Mouse (Mus musculus): Measurements from ENCODE around the gene Krt35. TPM values are rescaled to one million over a fixed set of nuclear protein-coding genes. Genes with fewer than 3 reads are reported as not detected.

Gene Krt35
- polyA plus RNA-seq, 1 experiment from 2014 or later, result not detected

GRCm38 (mm10) chr11:100088378-100089025 lies 7.5 kb downstream of the Krt35 start:
- Histone ChIP-seq H3K9me3 (ENCODE audit: control insufficient read depth, low read length) (no peaks in the 10 kb centered on the region), H3K27ac (replicated peaks; ENCODE audit: low read depth, low read length) (no peak overlapping the region), H3K4me1 (ENCODE audit: control insufficient read depth, insufficient read depth, low read length) (no peaks in the 10 kb centered on the region), H3K9ac (ENCODE audit: low read length) (no peak overlapping the region), H3K36me3 (ENCODE audit: control insufficient read depth, insufficient read depth, low read length) (no peaks in the 10 kb centered on the region), H3K27me3 (ENCODE audit: control insufficient read depth, insufficient read depth, low read length) (no peaks in the 10 kb centered on the region), H3K4me3 (ENCODE audit: low read depth, low read length) (no peak overlapping the region), H3K4me2 (ENCODE audit: low read depth, severe bottlenecking) (no peak overlapping the region)
- ATAC-seq (ENCODE audit: insufficient number of reproducible peaks, low FRiP score, low TSS enrichment, low read depth), result no peak
- 68% methylated on average over 7 of the region's 7 CpGs for WGBS
- no peak for DNase-seq (ENCODE audit: low spot score)

DNA sequence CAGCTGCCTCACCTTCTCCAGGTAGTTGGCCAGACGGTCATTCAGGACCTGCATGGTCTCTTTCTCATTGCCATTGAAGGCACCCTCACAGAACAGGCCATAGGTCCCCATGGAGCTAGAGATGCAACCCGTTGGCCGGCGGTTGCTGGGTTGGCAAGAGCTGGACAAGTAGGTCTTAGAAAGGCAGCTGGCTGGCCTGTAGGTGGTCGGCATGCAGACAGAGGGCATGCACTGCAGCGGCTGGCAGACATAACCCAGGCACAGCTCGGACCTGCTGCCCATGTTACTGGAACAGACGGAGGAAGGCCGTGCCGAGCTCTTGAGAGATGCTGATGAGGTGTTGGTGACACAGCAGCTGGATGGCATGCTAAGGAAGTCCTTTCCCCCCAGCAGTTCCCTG lies 8.2 kb downstream of the Krt35 start, which contains the start of gene Krt32:
Gene Krt32 (minus strand): TSS at position 366 of the 400 bp plus-strand sequence.
- DNase-seq (ENCODE audit: low spot score), result no peak
- H3K36me3 ChIP-seq (ENCODE audit: control insufficient read depth, insufficient read depth, low read length), result no peaks in the 10 kb centered on the region
- WGBS, result 88% methylated on average over 10 of the region's 10 CpGs
- no peak within 1 kb of the TSS for H3K4me2 ChIP-seq (ENCODE audit: low read depth, severe bottlenecking)
- H3K4me3 ChIP-seq (ENCODE audit: low read depth, low read length), result no peak within 1 kb of the TSS
- H3K27me3 ChIP-seq (ENCODE audit: control insufficient read depth, insufficient read depth, low read length), result no peaks in the 10 kb centered on the region
- ATAC-seq (ENCODE audit: insufficient number of reproducible peaks, low FRiP score, low TSS enrichment, low read depth), result no peak
- no peak within 1 kb of the TSS for H3K9ac ChIP-seq (ENCODE audit: low read length)
- H3K4me1 ChIP-seq (ENCODE audit: control insufficient read depth, insufficient read depth, low read length), result no peaks in the 10 kb centered on the region
- no peaks in the 10 kb centered on the region for H3K9me3 ChIP-seq (ENCODE audit: control insufficient read depth, low read length)
- H3K27ac ChIP-seq (replicated peaks; ENCODE audit: low read depth, low read length), result no peak within 1 kb of the TSS

GRCm38 (mm10) chr11:100073873-100074272 lies 22.2 kb downstream of the Krt35 start:
- Histone ChIP-seq H3K9ac (ENCODE audit: low read length) (no peak overlapping the region), H3K27ac (replicated peaks; ENCODE audit: low read depth, low read length) (no peak overlapping the region), H3K36me3 (ENCODE audit: control insufficient read depth, insufficient read depth, low read length) (no peaks in the 10 kb centered on the region), H3K4me3 (ENCODE audit: low read depth, low read length) (no peak overlapping the region), H3K4me2 (ENCODE audit: low read depth, severe bottlenecking) (no peak overlapping the region), H3K9me3 (ENCODE audit: control insufficient read depth, low read length) (no peaks in the 10 kb centered on the region), H3K27me3 (ENCODE audit: control insufficient read depth, insufficient read depth, low read length) (no peaks in the 10 kb centered on the region), H3K4me1 (ENCODE audit: control insufficient read depth, insufficient read depth, low read length) (no peaks in the 10 kb centered on the region)
- WGBS, result 65% methylated on average over 1 of the region's 1 CpGs
- ATAC-seq (ENCODE audit: insufficient number of reproducible peaks, low FRiP score, low TSS enrichment, low read depth) (no peak), DNase-seq (ENCODE audit: low spot score) (no peak)

- Histone ChIP-seq H3K4me2 (ENCODE audit: low read depth, severe bottlenecking) (no peak overlapping the region), H3K36me3 (ENCODE audit: control insufficient read depth, insufficient read depth, low read length) (no peaks in the 10 kb centered on the region)
- ATAC-seq (ENCODE audit: insufficient number of reproducible peaks, low FRiP score, low TSS enrichment, low read depth), result no peak
Observed at GRCm38 (mm10) chr11:100067293-100068036, 28.6 kb downstream of the Krt35 start.

DNA sequence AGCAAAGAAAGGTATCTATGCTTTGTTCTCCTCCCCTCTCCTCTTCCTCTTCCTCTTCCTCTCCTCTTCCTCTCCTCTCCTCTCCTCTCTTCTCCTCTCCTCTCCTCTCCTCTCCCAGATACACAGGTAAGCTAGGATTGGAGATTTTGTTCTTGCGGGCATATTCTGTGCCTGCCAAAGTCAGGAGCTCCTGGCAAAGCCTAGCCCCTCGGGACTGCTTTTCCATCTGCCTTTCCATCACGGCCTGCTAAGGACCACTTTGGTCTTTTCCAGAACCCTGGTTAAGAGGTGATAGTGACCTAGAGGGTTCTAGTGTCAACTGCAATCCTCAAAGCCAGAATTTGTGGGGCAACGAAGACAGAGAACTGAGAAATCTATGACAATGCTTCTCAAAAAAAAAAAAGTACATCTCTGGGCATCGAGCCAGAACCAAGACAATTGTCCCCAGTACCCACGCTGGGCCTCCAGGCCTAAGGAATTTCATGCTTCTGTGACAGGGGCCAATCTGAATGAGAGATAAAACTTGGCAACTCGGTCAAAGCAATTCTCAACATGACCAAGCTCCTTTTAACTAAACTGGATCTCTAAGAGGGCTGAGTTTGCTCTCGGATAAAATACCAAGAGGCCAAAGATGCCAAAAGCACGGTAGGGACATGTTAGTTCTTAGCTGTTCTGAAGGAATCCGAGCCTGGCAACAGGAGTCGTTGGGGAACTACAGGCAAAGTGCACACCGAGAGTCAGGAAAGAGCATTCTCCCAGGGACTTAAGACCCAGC lies 29.6 kb downstream of the Krt35 start:
- Histone ChIP-seq H3K9me3 (ENCODE audit: control insufficient read depth, low read length) (no peaks in the 10 kb centered on the region), H3K27ac (replicated peaks; ENCODE audit: low read depth, low read length) (no peak overlapping the region), H3K9ac (ENCODE audit: low read length) (no peak overlapping the region), H3K4me1 (ENCODE audit: control insufficient read depth, insufficient read depth, low read length) (no peaks in the 10 kb centered on the region), H3K36me3 (ENCODE audit: control insufficient read depth, insufficient read depth, low read length) (no peaks in the 10 kb centered on the region), H3K4me2 (ENCODE audit: low read depth, severe bottlenecking) (no peak overlapping the region), H3K27me3 (ENCODE audit: control insufficient read depth, insufficient read depth, low read length) (no peaks in the 10 kb centered on the region), H3K4me3 (ENCODE audit: low read depth, low read length) (no peak overlapping the region)
- ATAC-seq (ENCODE audit: insufficient number of reproducible peaks, low FRiP score, low TSS enrichment, low read depth) (no peak), DNase-seq (ENCODE audit: low spot score) (no peak)
- 90% methylated on average over 12 of the region's 12 CpGs for WGBS

More at GRCm38 (mm10) chr11:100067293-100068036, 28.6 kb downstream of the Krt35 start:
- Histone ChIP-seq H3K4me1 (ENCODE audit: control insufficient read depth, insufficient read depth, low read length) (no peaks in the 10 kb centered on the region), H3K4me3 (ENCODE audit: low read depth, low read length) (no peak overlapping the region), H3K27me3 (ENCODE audit: control insufficient read depth, insufficient read depth, low read length) (no peaks in the 10 kb centered on the region), H3K9me3 (ENCODE audit: control insufficient read depth, low read length) (no peaks in the 10 kb centered on the region), H3K9ac (ENCODE audit: low read length) (no peak overlapping the region), H3K27ac (replicated peaks; ENCODE audit: low read depth, low read length) (no peak overlapping the region)
- WGBS, result 87% methylated on average over 17 of the region's 17 CpGs
- no peak for DNase-seq (ENCODE audit: low spot score)

DNA sequence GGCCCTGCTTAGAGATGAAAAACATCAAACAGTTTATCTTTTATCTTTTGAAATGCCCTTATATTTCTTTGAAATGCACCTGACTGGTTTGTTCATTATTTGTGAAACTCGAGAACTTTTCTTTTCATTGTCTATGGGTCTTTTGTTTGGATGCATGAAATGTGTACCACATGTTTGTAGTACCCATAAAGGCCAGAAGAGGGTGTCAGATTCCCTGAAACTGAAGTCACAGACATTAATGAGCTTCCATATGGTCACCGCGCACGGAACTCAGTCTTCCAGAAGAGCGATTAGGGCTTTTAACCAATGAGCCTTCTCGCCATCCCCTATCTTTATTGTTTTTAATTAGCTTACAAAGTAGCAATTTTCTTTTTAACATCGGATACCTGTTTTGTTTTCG lies 37.2 kb downstream of the Krt35 start:
- DNase-seq (ENCODE audit: low spot score) (no peak), ATAC-seq (ENCODE audit: insufficient number of reproducible peaks, low FRiP score, low TSS enrichment, low read depth) (no peak)
- H3K36me3 ChIP-seq (ENCODE audit: control insufficient read depth, insufficient read depth, low read length), result no peaks in the 10 kb centered on the region
- 75% methylated on average over 8 of the region's 8 CpGs for WGBS
- no peaks in the 10 kb centered on the region for H3K4me1 ChIP-seq (ENCODE audit: control insufficient read depth, insufficient read depth, low read length)
- H3K4me3 ChIP-seq (ENCODE audit: low read depth, low read length), result no peak overlapping the region
- H3K9ac ChIP-seq (ENCODE audit: low read length), result no peak overlapping the region
- H3K9me3 ChIP-seq (ENCODE audit: control insufficient read depth, low read length), result no peaks in the 10 kb centered on the region
- H3K4me2 ChIP-seq (ENCODE audit: low read depth, severe bottlenecking), result no peak overlapping the region
- no peaks in the 10 kb centered on the region for H3K27me3 ChIP-seq (ENCODE audit: control insufficient read depth, insufficient read depth, low read length)
- H3K27ac ChIP-seq (replicated peaks; ENCODE audit: low read depth, low read length), result no peak overlapping the region

DNA sequence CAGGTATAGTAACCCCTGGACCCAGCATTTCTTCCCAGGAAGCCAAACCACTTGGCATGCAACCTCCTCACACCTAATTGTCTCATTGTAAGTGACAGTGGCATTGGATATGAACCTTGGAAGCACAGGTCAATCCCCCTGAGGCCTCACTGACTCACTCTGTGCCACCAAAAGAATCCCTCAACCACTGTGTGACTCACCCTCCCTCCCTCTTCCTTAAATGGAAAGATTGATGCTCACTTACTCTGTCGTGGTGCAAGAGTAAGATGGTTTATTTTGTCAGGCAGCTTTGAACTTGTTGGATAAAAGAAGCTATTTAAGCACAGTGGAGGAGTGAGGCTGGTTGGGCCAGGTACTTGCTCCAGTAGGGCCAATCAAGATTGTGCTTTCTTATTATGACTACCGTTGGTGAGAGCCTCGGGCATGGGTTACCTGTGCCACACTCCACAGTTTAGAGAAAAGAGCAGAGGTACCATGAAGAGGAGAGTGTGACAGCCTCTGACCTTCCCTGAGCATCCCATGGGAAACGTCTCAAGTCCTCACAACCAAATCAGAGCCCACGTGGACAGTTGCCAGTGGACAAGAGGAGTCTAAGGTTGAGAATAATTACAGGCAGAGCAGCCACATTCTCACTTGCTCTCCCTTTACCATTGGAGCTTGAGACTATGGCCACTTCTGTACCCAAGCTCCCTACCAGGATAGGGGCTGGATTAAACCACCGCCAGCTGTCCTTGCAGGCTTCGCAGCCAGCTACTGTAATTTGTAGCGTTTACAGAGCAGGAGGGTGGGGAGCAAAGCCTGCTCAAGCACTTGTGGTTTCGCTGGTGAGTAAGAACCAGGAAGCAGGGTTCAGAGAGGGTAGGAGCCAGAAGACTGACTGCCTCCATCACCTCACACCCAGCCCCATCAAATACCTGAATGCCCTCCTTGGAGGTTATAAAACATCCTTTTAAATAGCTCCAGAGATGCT lies 40.1 kb downstream of the Krt35 start:
- Histone ChIP-seq H3K4me1 (ENCODE audit: control insufficient read depth, insufficient read depth, low read length) (no peaks in the 10 kb centered on the region), H3K9me3 (ENCODE audit: control insufficient read depth, low read length) (no peaks in the 10 kb centered on the region), H3K9ac (ENCODE audit: low read length) (no peak overlapping the region), H3K4me3 (ENCODE audit: low read depth, low read length) (no peak overlapping the region), H3K36me3 (ENCODE audit: control insufficient read depth, insufficient read depth, low read length) (no peaks in the 10 kb centered on the region), H3K27ac (replicated peaks; ENCODE audit: low read depth, low read length) (no peak overlapping the region), H3K4me2 (ENCODE audit: low read depth, severe bottlenecking) (no peak overlapping the region), H3K27me3 (ENCODE audit: control insufficient read depth, insufficient read depth, low read length) (no peaks in the 10 kb centered on the region)
- 78% methylated on average over 9 of the region's 9 CpGs for WGBS
- DNase-seq (ENCODE audit: low spot score), result no peak
- no peak for ATAC-seq (ENCODE audit: insufficient number of reproducible peaks, low FRiP score, low TSS enrichment, low read depth)
